In the genomic region with DNA sequence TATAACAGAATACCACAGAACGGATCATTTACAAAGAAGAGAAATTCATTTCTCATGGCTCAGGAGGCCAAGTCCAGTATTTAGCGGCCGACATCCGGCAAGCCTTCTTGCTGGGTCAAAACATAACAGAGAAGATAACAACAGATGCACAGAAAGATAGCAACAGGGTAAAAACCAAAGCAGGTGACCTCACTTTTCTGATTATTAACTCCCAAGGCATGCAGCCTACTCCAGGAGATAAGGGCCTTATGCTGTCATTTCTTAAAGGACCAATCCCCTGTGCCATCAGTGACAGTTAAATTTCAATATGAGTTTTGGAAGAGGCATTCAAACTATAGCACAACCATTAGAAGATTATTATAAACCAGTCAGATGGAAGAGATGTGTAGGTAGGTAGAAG, we compare ENCODE assay signal across 23 mouse cellular contexts. TPM values are rescaled to one million over a fixed set of nuclear protein-coding genes. Genes with fewer than 3 reads are reported as not detected.
DNase-seq lines count a peak whose midpoint lies in the region; ATAC-seq and TF ChIP-seq lines count a peak whose summit lies in the region.
"Had no signal": no experiment of that assay in that cellular context is flagged by ENCODE, and none has a peak within 500 bp of the region (broad histone marks: within the 10 kb centered on the region; RNA-seq: fewer than 3 reads in every experiment).

No protein-coding gene starts in this region.

- peaks cover 71% of the 10 kb centered on the region for H3K4me1 ChIP-seq in G1E (ENCODE audit: insufficient read depth, low read depth, low read length)
- H3K4me1 ChIP-seq: embryonic facial prominence, embryonic 10.5 days had no signal

- H3K27me3 ChIP-seq in G1E (ENCODE audit: insufficient read depth, low read length), result no peaks in the 10 kb centered on the region
- H3K27me3 ChIP-seq: embryonic facial prominence, embryonic 12.5 days; Patski had no signal

- TF ChIP-seq CTCF in G1E (IDR thresholded peaks at IDR 0.05; ENCODE audit: low read depth, low read length), result no peak

- no peak overlapping the region for H3K4me3 ChIP-seq in G1E (ENCODE audit: low read depth, low read length)
- H3K4me3 ChIP-seq: embryonic facial prominence, embryonic 10.5 days; embryonic facial prominence, embryonic 12.5 days had no signal

- H3K9me3 ChIP-seq in G1E (replicated peaks), result peaks cover 27% of the 10 kb centered on the region
- H3K9me3 ChIP-seq: embryonic facial prominence, embryonic 10.5 days; embryonic facial prominence, embryonic 12.5 days had no signal

- H3K36me3 ChIP-seq in G1E (replicated peaks), result peaks cover 3% of the 10 kb centered on the region
- H3K36me3 ChIP-seq: embryonic facial prominence, embryonic 10.5 days; embryonic facial prominence, embryonic 12.5 days had no signal

- peak; percentile 65 for DNase-seq in G1E (ENCODE audit: low spot score)
- DNase-seq in yolk sac, embryonic 10.5 days (ENCODE audit: low spot score), result peak; percentile 40
- DNase-seq in embryo, embryonic 9.5 days (ENCODE audit: extremely low spot score), result no peak
- no peak for DNase-seq in cerebellum, postnatal 10 days
- DNase-seq: adrenal gland, adult 8-10 months; adrenal gland, postnatal 14 days; adrenal gland, postnatal 36 days; B cell, adult 2 months; cerebellum, adult 11-12 months; cerebellum, adult 2 months; cerebellum, adult 9-10 months; cerebellum, postnatal 14 days; cerebellum, postnatal 36 days; embryo, embryonic 11 days had no signal

- ATAC-seq in G1E (ENCODE audit: extremely low read depth, insufficient number of reproducible peaks, low FRiP score, poor library complexity, severe bottlenecking), result peak; percentile 88
- ATAC-seq in megakaryocyte progenitor cell, adult 5-6 weeks (replicated peaks; ENCODE audit: poor library complexity), result peak; percentile 77
- ATAC-seq: activated CD4-positive, CD25-positive, alpha-beta regulatory T cell, adult 4 months; CD4-positive, CD25-positive, alpha-beta regulatory T cell, adult 4 months; forebrain, embryonic 14.5 days; forebrain, embryonic 16.5 days; Patski had no signal

RNA-seq across cellular contexts. Expression of a gene that starts 22.3 kb away (rescaled TPM):
- total RNA-seq in G1E (2014; fragmentation: Nextera tagmentation) (195 and 199 TPM in 2 replicates), G1E (2017) (225 and 240 TPM in 2 replicates)
- 80.8 and 103 TPM in 2 replicates for polyA plus RNA-seq in G1E (2012)
- total RNA-seq in megakaryocyte progenitor cell, adult 5-6 weeks (2015), result 256 and 262 TPM in 2 replicates
- 224 and 237 TPM in 2 replicates for total RNA-seq in megakaryocyte progenitor cell, adult 5-6 weeks (2017)
- total RNA-seq: CH12.LX had no signal

Comparison
In these comparisons a context has a peak if more than half of its experiments do, and no peak if none do; other contexts are left out.
1. DNase-seq: peak in G1E (single experiment) and yolk sac, embryonic 10.5 days (single experiment); none in embryo, embryonic 9.5 days (single experiment) and cerebellum, postnatal 10 days (0 of 2).